8 mouse cellular contexts compared by ENCODE assay signal in genomic region chr11:78176905-78177331, GRCm38 (mm10). TPM values are rescaled to one million over a fixed set of nuclear protein-coding genes. Genes with fewer than 3 reads are reported as not detected.
DNase-seq lines count a peak whose midpoint lies in the region; ATAC-seq and TF ChIP-seq lines count a peak whose summit lies in the region.

No protein-coding gene starts in this region.

- H3K4me1 ChIP-seq in forebrain, embryonic 15.5 days = peaks cover 52% of the 10 kb centered on the region
- peaks cover 66% of the 10 kb centered on the region for H3K4me1 ChIP-seq in liver, embryonic 12.5 days
- H3K4me1 ChIP-seq in small intestine, adult 2 months (ENCODE audit: control insufficient read depth, insufficient read depth, insufficient read length, low read length) = peaks cover 14% of the 10 kb centered on the region

- H3K9me3 ChIP-seq in forebrain, embryonic 15.5 days = no peaks in the 10 kb centered on the region
- H3K9me3 ChIP-seq in liver, embryonic 12.5 days (replicated peaks) = no peaks in the 10 kb centered on the region

- peaks cover 26% of the 10 kb centered on the region for H3K36me3 ChIP-seq in forebrain, embryonic 15.5 days
- peaks cover 42% of the 10 kb centered on the region for H3K36me3 ChIP-seq in liver, embryonic 12.5 days
- H3K36me3 ChIP-seq in small intestine, adult 2 months (ENCODE audit: control insufficient read depth, insufficient read depth, low read length) = peaks cover 19% of the 10 kb centered on the region

- DNase-seq in gastrocnemius, adult 2 months = no peak
- DNase-seq in gastrocnemius, adult 18-20 months (ENCODE audit: low spot score) = no peak
- peak; percentile 77 for DNase-seq in CD4-positive, CD25-positive, alpha-beta regulatory T cell, adult 2 months (ENCODE audit: low read depth, low spot score)
- no peak for DNase-seq in cerebellum, adult 11 months
- no peak for DNase-seq in gastrocnemius, postnatal 14 days

- peak overlapping the region; percentile 47; the same call in 1 of the 2 replicates for H3K9ac ChIP-seq in forebrain, embryonic 15.5 days (replicated peaks)
- H3K9ac ChIP-seq in liver, embryonic 12.5 days = peak overlapping the region; percentile 97

- H3K27ac ChIP-seq in gastrocnemius, adult 2 months = peak overlapping the region; percentile 89
- H3K27ac ChIP-seq in forebrain, embryonic 15.5 days (replicated peaks) = 0 out of 2 replicates have a peak overlapping the region, but pooled peaks have one; percentile 72
- H3K27ac ChIP-seq in liver, embryonic 12.5 days = peak overlapping the region; percentile 100
- peak overlapping the region; percentile 89 for H3K27ac ChIP-seq in small intestine, adult 2 months (ENCODE audit: insufficient read depth, low read depth, low read length)

- TF ChIP-seq CTCF in gastrocnemius, adult 2 months (IDR thresholded peaks at IDR 0.05) = no peak
- no peak for TF ChIP-seq CTCF in small intestine, adult 2 months (IDR thresholded peaks at IDR 0.05; ENCODE audit: extremely low read depth, insufficient read length, insufficient replicate concordance, low read depth, low read length)

- peak overlapping the region; percentile 73 for H3K4me2 ChIP-seq in forebrain, embryonic 15.5 days (replicated peaks)
- peak overlapping the region; percentile 92 for H3K4me2 ChIP-seq in liver, embryonic 12.5 days

- intact Hi-C loops in gastrocnemius, adult 2 months (cut with DNase I) = loop anchor here (1.0 to 5.0 kb wide), 5 partner anchors 18 to 195 kb away; partner anchors contain the start of genes Flot2 and Phf12
- intact Hi-C loops in gastrocnemius, postnatal 14 days (cut with DNase I; ENCODE audit: low total_unique reads) = loop anchor here (5.0 kb wide), 1 partner anchor 120 kb away; no protein-coding TSS in a partner anchor

- H3K4me3 ChIP-seq in gastrocnemius, adult 2 months = peak overlapping the region; percentile 92
- peak overlapping the region; percentile 67 for H3K4me3 ChIP-seq in forebrain, embryonic 15.5 days
- peak overlapping the region; percentile 94 for H3K4me3 ChIP-seq in liver, embryonic 12.5 days
- peak overlapping the region; percentile 95 for H3K4me3 ChIP-seq in small intestine, adult 2 months (ENCODE audit: low read depth, low read length)

- no peak for ATAC-seq in forebrain, embryonic 15.5 days (replicated peaks)
- no peak for ATAC-seq in liver, embryonic 12.5 days

- no peak for TF ChIP-seq POLR2A in small intestine, adult 2 months (IDR thresholded peaks at IDR 0.05; ENCODE audit: low read depth, low read length)

- WGBS in forebrain, embryonic 15.5 days = 1% methylated on average over 23 of the region's 23 CpGs
- whole genome bisulfite sequencing in liver, embryonic 12.5 days (ENCODE audit: insufficient replicate concordance) = under 1% methylated on average over 23 of the region's 23 CpGs
- under 1% methylated on average over 23 of the region's 23 CpGs for WGBS in small intestine, adult 2 months

- no peaks in the 10 kb centered on the region for H3K27me3 ChIP-seq in forebrain, embryonic 15.5 days
- no peaks in the 10 kb centered on the region for H3K27me3 ChIP-seq in liver, embryonic 12.5 days (replicated peaks)
- no peaks in the 10 kb centered on the region for H3K27me3 ChIP-seq in small intestine, adult 2 months (ENCODE audit: control insufficient read depth, insufficient read depth, low read length)

RNA-seq across cellular contexts. Expression of gene Tlcd1, which starts 0.4 kb away (rescaled TPM):
- total RNA-seq in gastrocnemius, adult 2 months (2021) = 1 to 10 TPM; 1.3 to 1.7 TPM
- total RNA-seq in gastrocnemius, adult 18-20 months (2021) = 1 to 10 TPM; 1.5 to 2.2 TPM
- polyA plus RNA-seq in forebrain, embryonic 15.5 days (2015; fragmentation: Nextera tagmentation; extraction: Ambion mirVana) = 4.4 and 5.0 TPM in 2 replicates
- 62.6 and 67.1 TPM in 2 replicates for polyA plus RNA-seq in liver, embryonic 12.5 days (2016; fragmentation: Nextera tagmentation; extraction: Ambion mirVana)
- 15.0 and 15.3 TPM in 2 replicates for polyA plus RNA-seq in small intestine, adult 2 months (2012; rRNA removed)
- total RNA-seq in gastrocnemius, postnatal 14 days (2021) = 1 to 10 TPM; 3.5 to 4.4 TPM

RNA-seq across cellular contexts. Expression of gene Nek8, which starts 0.4 kb away (rescaled TPM):
- total RNA-seq in gastrocnemius, adult 2 months (2021) = under 1 TPM; 0.36 to 0.75 TPM
- total RNA-seq in gastrocnemius, adult 18-20 months (2021) = under 1 TPM; 0.37 to 0.50 TPM
- 4.8 and 5.7 TPM in 2 replicates for polyA plus RNA-seq in forebrain, embryonic 15.5 days (2015; fragmentation: Nextera tagmentation; extraction: Ambion mirVana)
- polyA plus RNA-seq in liver, embryonic 12.5 days (2016; fragmentation: Nextera tagmentation; extraction: Ambion mirVana) = 12.2 and 13.7 TPM in 2 replicates
- 5.0 and 6.6 TPM in 2 replicates for polyA plus RNA-seq in small intestine, adult 2 months (2012; rRNA removed)
- total RNA-seq in gastrocnemius, postnatal 14 days (2021) = 1 to 10 TPM; 1.4 to 2.1 TPM

RNA-seq across cellular contexts. Expression of gene Rpl23a, which starts 6.5 kb away (rescaled TPM):
- total RNA-seq in gastrocnemius, adult 2 months (2021) = 100 to 1,000 TPM; 760 to 970 TPM
- 100 to 1,000 TPM; 845 to 889 TPM for total RNA-seq in gastrocnemius, adult 18-20 months (2021)
- 896 and 935 TPM in 2 replicates for polyA plus RNA-seq in forebrain, embryonic 15.5 days (2015; fragmentation: Nextera tagmentation; extraction: Ambion mirVana)
- 1,112 and 1,156 TPM in 2 replicates for polyA plus RNA-seq in liver, embryonic 12.5 days (2016; fragmentation: Nextera tagmentation; extraction: Ambion mirVana)
- 31.9 and 66.4 TPM in 2 replicates for polyA plus RNA-seq in small intestine, adult 2 months (2012; rRNA removed)
- total RNA-seq in gastrocnemius, postnatal 14 days (2021) = 1,000 to 10,000 TPM; 1,019 to 1,174 TPM

RNA-seq across cellular contexts. Expression of gene Rab34, which starts 11.3 kb away (rescaled TPM):
- total RNA-seq in gastrocnemius, adult 2 months (2021) = 1 to 10 TPM; 3.3 to 4.6 TPM
- 1 to 10 TPM; 2.5 to 3.5 TPM for total RNA-seq in gastrocnemius, adult 18-20 months (2021)
- 55.9 and 56.3 TPM in 2 replicates for polyA plus RNA-seq in forebrain, embryonic 15.5 days (2015; fragmentation: Nextera tagmentation; extraction: Ambion mirVana)
- polyA plus RNA-seq in liver, embryonic 12.5 days (2016; fragmentation: Nextera tagmentation; extraction: Ambion mirVana) = 20.3 and 24.0 TPM in 2 replicates
- 12.2 and 13.0 TPM in 2 replicates for polyA plus RNA-seq in small intestine, adult 2 months (2012; rRNA removed)
- 10 to 100 TPM; 10.2 to 14.1 TPM for total RNA-seq in gastrocnemius, postnatal 14 days (2021)

RNA-seq across cellular contexts. Expression of gene Traf4, which starts 11.5 kb away (rescaled TPM):
- total RNA-seq in gastrocnemius, adult 2 months (2021) = 1 to 10 TPM; 2.1 to 2.8 TPM
- total RNA-seq in gastrocnemius, adult 18-20 months (2021) = 1 to 10 TPM; 2.0 to 2.2 TPM
- 121 TPM in 2 replicates for polyA plus RNA-seq in forebrain, embryonic 15.5 days (2015; fragmentation: Nextera tagmentation; extraction: Ambion mirVana)
- 45.4 and 47.6 TPM in 2 replicates for polyA plus RNA-seq in liver, embryonic 12.5 days (2016; fragmentation: Nextera tagmentation; extraction: Ambion mirVana)
- 50.3 and 99.5 TPM in 2 replicates for polyA plus RNA-seq in small intestine, adult 2 months (2012; rRNA removed)
- total RNA-seq in gastrocnemius, postnatal 14 days (2021) = 10 to 100 TPM in 1 of 2 experiments, 1 to 10 TPM in 1; 7.6 to 10.2 TPM
